Mouse (Mus musculus): ENCODE results near the gene Cabin1. TPM values are rescaled to one million over a fixed set of nuclear protein-coding genes. Genes with fewer than 3 reads are reported as not detected.

Gene Cabin1
- 4.6 TPM for polyA plus RNA-seq (2014; fragmentation: Illumina TruSeq; extraction: RNeasy Lipid Tissue Mini Kit (QIAGEN cat#74804); ENCODE audit: low read depth, low replicate concordance)

GRCm38 (mm10) chr10:75763682-75764518 lies at the start of gene Cabin1:
Gene Cabin1 (minus strand): TSS chr10:75764341.

GRCm38 (mm10) chr10:75798176-75798696 lies 34.1 kb upstream of the Cabin1 start, which contains the start of gene Gstt1:
Gene Gstt1 (minus strand): TSS chr10:75798584.

GRCm38 (mm10) chr10:75780769-75781578 lies 16.8 kb upstream of the Cabin1 start, which contains the start of the genes Gm20441 and Gstt3:
Gene Gm20441 (minus strand): TSS chr10:75780954.
Gene Gstt3 (minus strand): TSS chr10:75781414.

GRCm38 (mm10) chr10:75772795-75773664 lies 8.9 kb upstream of the Cabin1 start, which contains the start of gene Ddt:
Gene Ddt (minus strand): TSS chr10:75773414.

GRCm38 (mm10) chr10:75643741-75644343 lies 120.3 kb downstream of the Cabin1 start, which contains the start of gene Susd2:
Gene Susd2 (minus strand): TSS chr10:75644008.

Other genes with a start within 250 kb of the Cabin1 start
- gene Snrpd3, start 246.8 kb downstream of the Cabin1 start, polyA plus RNA-seq (2014; fragmentation: Illumina TruSeq; extraction: RNeasy Lipid Tissue Mini Kit (QIAGEN cat#74804); ENCODE audit: low read depth, low replicate concordance), result 12.8 TPM
- 18.4 TPM for gene Gucd1, start 246.4 kb downstream of the Cabin1 start, polyA plus RNA-seq (2014; fragmentation: Illumina TruSeq; extraction: RNeasy Lipid Tissue Mini Kit (QIAGEN cat#74804); ENCODE audit: low read depth, low replicate concordance)
- 1.4 TPM for gene Lrrc75b, start 204.0 kb downstream of the Cabin1 start, polyA plus RNA-seq (2014; fragmentation: Illumina TruSeq; extraction: RNeasy Lipid Tissue Mini Kit (QIAGEN cat#74804); ENCODE audit: low read depth, low replicate concordance)
- gene Ggt1, start 202.7 kb downstream of the Cabin1 start, polyA plus RNA-seq (2014; fragmentation: Illumina TruSeq; extraction: RNeasy Lipid Tissue Mini Kit (QIAGEN cat#74804); ENCODE audit: low read depth, low replicate concordance), result not detected
- 0.57 TPM for gene Ggt5, start 175.0 kb downstream of the Cabin1 start, polyA plus RNA-seq (2014; fragmentation: Illumina TruSeq; extraction: RNeasy Lipid Tissue Mini Kit (QIAGEN cat#74804); ENCODE audit: low read depth, low replicate concordance)
- gene Susd2, start 120.3 kb downstream of the Cabin1 start, polyA plus RNA-seq (2014; fragmentation: Illumina TruSeq; extraction: RNeasy Lipid Tissue Mini Kit (QIAGEN cat#74804); ENCODE audit: low read depth, low replicate concordance), result 1.7 TPM
- gene Ddt, start 9.1 kb upstream of the Cabin1 start, polyA plus RNA-seq (2014; fragmentation: Illumina TruSeq; extraction: RNeasy Lipid Tissue Mini Kit (QIAGEN cat#74804); ENCODE audit: low read depth, low replicate concordance), result 1.3 TPM
- not detected for gene Gm20441, start 16.6 kb upstream of the Cabin1 start, polyA plus RNA-seq (2014; fragmentation: Illumina TruSeq; extraction: RNeasy Lipid Tissue Mini Kit (QIAGEN cat#74804); ENCODE audit: low read depth, low replicate concordance)
- gene Gstt3, start 17.1 kb upstream of the Cabin1 start, polyA plus RNA-seq (2014; fragmentation: Illumina TruSeq; extraction: RNeasy Lipid Tissue Mini Kit (QIAGEN cat#74804); ENCODE audit: low read depth, low replicate concordance), result 56.7 TPM
- gene Gstt1, start 34.2 kb upstream of the Cabin1 start, polyA plus RNA-seq (2014; fragmentation: Illumina TruSeq; extraction: RNeasy Lipid Tissue Mini Kit (QIAGEN cat#74804); ENCODE audit: low read depth, low replicate concordance), result 4.0 TPM
- gene Gstt4, start 58.2 kb upstream of the Cabin1 start, polyA plus RNA-seq (2014; fragmentation: Illumina TruSeq; extraction: RNeasy Lipid Tissue Mini Kit (QIAGEN cat#74804); ENCODE audit: low read depth, low replicate concordance), result not detected
- gene Gstt2, start 73.1 kb upstream of the Cabin1 start, polyA plus RNA-seq (2014; fragmentation: Illumina TruSeq; extraction: RNeasy Lipid Tissue Mini Kit (QIAGEN cat#74804); ENCODE audit: low read depth, low replicate concordance), result 13.0 TPM
- gene Mif, start 95.9 kb upstream of the Cabin1 start, polyA plus RNA-seq (2014; fragmentation: Illumina TruSeq; extraction: RNeasy Lipid Tissue Mini Kit (QIAGEN cat#74804); ENCODE audit: low read depth, low replicate concordance), result not detected
- not detected for gene Derl3, start 129.1 kb upstream of the Cabin1 start, polyA plus RNA-seq (2014; fragmentation: Illumina TruSeq; extraction: RNeasy Lipid Tissue Mini Kit (QIAGEN cat#74804); ENCODE audit: low read depth, low replicate concordance)
- 10.9 TPM for gene Smarcb1, start 157.3 kb upstream of the Cabin1 start, polyA plus RNA-seq (2014; fragmentation: Illumina TruSeq; extraction: RNeasy Lipid Tissue Mini Kit (QIAGEN cat#74804); ENCODE audit: low read depth, low replicate concordance)
- gene Chchd10, start 168.8 kb upstream of the Cabin1 start, polyA plus RNA-seq (2014; fragmentation: Illumina TruSeq; extraction: RNeasy Lipid Tissue Mini Kit (QIAGEN cat#74804); ENCODE audit: low read depth, low replicate concordance), result 21.3 TPM
- 1.0 TPM for gene Mmp11, start 172.2 kb upstream of the Cabin1 start, polyA plus RNA-seq (2014; fragmentation: Illumina TruSeq; extraction: RNeasy Lipid Tissue Mini Kit (QIAGEN cat#74804); ENCODE audit: low read depth, low replicate concordance)
- gene Gm867, start 176.3 kb upstream of the Cabin1 start, polyA plus RNA-seq (2014; fragmentation: Illumina TruSeq; extraction: RNeasy Lipid Tissue Mini Kit (QIAGEN cat#74804); ENCODE audit: low read depth, low replicate concordance), result not detected
- gene Vpreb3, start 178.7 kb upstream of the Cabin1 start, polyA plus RNA-seq (2014; fragmentation: Illumina TruSeq; extraction: RNeasy Lipid Tissue Mini Kit (QIAGEN cat#74804); ENCODE audit: low read depth, low replicate concordance), result not detected
- gene Gm5134, start 190.2 kb upstream of the Cabin1 start, polyA plus RNA-seq (2014; fragmentation: Illumina TruSeq; extraction: RNeasy Lipid Tissue Mini Kit (QIAGEN cat#74804); ENCODE audit: low read depth, low replicate concordance), result not detected